Mouse (Mus musculus): ENCODE measurements around the gene Med28. TPM values are rescaled to one million over a fixed set of nuclear protein-coding genes. Genes with fewer than 3 reads are reported as not detected.

Gene Med28
- total RNA-seq, 2 experiments from 2014 or later, result 5.3 to 30.6 TPM

DNA sequence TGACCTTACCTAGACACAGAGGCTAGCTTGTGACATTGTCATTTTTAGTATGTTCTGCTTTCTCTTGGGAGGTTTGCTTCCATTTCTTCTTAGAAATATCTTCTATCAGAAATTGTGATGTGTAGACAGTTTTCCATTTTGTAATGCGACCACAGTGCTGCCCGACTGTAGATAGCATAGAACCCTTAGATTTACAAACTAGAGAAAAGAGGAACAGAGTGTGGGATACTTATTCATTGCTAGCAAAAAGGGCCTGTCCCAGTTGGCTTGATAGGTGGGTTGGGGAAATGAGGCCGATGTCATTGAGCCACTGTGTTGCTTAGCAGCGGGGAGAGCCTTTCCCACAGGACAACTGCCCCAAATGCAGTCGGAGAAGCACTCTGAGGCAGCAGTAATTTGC lies 22.5 kb upstream of the Med28 start:
- ATAC-seq (replicated peaks; ENCODE audit: low FRiP score, poor library complexity, severe bottlenecking), result no peak

DNA sequence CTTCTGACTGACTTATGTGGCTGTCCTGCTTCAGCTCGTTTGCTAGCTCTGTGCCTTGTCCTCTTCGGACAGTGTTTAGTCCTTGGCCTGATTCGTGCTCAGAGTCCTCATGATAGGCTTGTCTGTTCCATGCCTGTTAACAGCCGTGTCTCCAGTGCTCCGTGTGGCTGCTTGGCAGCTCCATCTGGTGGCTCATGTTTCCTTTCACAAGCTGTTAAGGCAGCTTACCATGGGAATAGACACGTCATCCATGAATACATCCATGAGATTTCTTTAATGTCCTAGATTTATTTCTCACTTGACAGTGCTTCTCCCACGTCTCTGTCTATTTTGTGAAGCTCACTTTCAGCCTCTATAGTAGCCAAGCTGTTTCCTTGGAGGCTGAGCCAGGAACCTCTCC lies 10.0 kb upstream of the Med28 start:
- no peak for ATAC-seq (replicated peaks; ENCODE audit: low FRiP score, poor library complexity, severe bottlenecking)

DNA sequence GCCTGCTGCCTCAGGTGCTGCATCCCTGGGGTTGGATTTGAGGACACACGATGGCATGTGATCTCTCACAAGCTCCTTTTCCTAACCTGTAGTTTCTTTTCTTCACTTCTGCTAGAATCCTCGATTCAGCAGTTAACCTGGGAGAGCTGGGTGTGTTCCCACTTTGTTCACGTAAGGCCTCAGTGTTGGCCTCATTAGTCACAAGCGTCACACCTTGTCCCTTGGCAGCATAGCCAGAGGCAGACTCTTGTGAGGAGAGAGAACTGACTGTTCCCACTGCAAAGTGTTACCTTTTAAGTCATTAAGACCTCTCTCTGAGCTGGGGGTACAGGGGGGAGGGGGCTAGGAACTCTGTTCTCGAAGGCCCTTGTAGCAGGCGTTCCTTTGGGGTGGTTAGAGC lies 7.1 kb upstream of the Med28 start:
- ATAC-seq (replicated peaks; ENCODE audit: low FRiP score, poor library complexity, severe bottlenecking), result no peak

DNA sequence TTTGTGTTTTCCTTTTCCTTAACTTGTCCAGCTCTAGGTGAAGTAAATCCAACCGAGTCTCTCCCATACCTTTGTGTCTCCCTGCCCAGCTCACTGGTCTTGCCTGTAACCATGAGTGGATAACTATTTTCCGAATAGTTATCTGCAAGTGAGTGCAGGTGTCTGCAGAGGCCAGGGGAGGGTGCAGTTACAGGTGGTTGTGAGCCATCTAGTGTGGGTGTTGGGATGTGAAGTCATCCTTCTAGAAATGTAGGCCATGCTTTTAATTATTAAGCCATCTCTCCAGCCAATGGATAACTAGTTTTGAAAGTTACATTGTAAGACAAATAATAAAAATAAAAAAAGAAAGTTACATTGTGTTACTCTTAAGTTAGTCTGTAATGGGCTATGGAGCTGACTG lies 6.5 kb upstream of the Med28 start:
- no peak for ATAC-seq (replicated peaks; ENCODE audit: low FRiP score, poor library complexity, severe bottlenecking)

DNA sequence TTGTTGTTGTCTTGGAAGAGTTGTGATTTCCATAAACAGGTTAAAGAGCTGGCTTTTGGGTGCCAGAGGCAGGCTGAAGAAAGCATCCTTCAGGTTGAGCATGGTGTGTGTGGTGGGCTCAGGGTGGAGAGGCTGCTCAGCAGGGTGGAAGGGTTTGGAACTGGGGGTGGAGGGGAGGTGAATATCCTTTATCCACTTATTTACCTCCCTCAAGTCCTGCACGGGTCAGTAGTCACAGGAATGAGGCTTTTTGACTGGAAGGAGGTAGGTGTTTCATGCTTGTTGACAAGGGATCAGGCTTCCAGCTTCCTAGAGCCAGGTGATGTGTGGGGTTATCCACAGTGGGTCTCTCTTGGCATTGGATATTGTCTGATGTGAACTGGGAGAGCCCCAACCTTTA lies 5.4 kb upstream of the Med28 start:
- no peak for ATAC-seq (replicated peaks; ENCODE audit: low FRiP score, poor library complexity, severe bottlenecking)

DNA sequence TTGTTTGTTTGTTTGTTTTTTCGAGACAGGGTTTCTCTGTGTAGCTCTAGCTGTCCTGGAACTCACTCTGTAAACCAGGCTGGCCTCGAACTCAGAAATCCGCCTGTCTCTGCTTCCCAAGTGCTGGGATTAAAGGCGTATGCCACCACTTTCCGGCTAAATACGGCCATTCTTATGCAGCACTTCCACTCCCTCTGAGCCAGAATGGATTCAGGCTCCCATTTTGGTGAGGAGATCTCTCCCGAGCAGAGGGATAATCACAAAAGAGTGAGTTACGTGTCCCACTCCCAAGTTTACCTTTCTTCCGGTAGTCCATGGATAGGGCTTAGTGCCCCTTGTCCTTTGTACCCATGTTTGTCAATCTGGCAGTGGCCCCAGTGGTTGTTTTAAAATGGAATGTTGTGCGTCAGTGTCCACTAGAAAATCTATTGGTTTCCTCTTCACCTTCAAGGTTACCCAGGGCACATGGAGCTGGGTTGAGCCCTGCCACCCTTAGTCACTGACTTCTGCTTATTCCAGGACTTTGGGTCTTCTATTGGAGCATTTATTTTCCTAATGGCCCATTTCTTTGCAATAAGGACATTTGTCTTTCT lies 4.8 kb upstream of the Med28 start:
- no peak for ATAC-seq (replicated peaks; ENCODE audit: low FRiP score, poor library complexity, severe bottlenecking)

DNA sequence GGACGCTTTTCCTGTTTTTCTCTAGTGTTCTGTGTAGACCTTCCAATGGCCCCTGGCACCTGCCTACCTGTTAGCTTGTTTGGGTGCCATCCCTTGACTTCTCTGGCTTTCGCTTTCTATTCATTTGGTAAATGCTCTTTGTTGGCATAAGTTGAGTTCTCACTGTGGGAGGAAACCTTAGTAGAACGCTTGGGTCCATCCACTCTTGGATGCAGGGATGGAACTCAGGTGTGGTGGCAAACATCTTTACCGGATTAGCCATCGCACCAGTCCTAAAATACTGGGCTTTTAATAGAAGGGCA lies 731 bp downstream of the Med28 start:
- ATAC-seq (replicated peaks; ENCODE audit: low FRiP score, poor library complexity, severe bottlenecking), result peak; percentile 17

DNA sequence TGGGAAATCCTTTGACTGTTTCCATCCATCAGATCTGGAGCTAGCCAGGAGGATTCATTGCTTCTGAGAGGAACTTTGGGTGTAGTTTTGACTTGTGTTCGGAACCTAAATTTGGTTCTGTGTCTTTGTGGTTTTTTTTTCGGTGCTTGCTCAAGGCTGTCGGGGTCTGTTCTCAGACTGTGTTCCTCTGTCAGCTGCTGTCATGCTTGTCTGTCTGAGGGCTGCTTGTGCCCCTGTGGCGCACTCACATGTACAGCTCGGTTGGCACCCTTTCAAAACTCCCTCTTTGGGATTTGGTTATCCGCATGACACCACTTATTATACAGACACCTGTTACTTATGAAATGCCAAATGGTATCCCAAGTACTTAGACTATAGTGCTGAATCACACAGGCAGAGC lies 1.6 kb downstream of the Med28 start:
- ATAC-seq (replicated peaks; ENCODE audit: low FRiP score, poor library complexity, severe bottlenecking), result no peak

DNA sequence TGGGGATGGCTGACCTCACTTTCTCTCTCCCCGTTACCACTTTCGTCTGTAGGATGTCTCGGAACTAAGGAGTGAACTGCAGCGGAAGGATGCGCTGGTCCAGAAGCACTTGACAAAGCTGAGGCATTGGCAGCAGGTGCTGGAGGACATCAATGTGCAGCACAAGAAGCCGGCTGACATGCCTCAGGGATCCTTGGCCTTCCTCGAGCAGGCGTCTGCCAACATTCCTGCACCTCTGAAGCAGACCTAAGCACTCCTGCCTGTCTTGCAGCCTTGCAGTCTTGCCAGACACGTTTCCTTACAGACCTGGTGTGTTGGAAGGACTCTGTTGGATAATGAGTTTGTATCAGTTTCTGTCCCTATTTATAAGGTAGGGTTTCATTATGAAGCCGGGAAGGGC lies 5.1 kb downstream of the Med28 start:
- ATAC-seq (replicated peaks; ENCODE audit: low FRiP score, poor library complexity, severe bottlenecking), result no peak

DNA sequence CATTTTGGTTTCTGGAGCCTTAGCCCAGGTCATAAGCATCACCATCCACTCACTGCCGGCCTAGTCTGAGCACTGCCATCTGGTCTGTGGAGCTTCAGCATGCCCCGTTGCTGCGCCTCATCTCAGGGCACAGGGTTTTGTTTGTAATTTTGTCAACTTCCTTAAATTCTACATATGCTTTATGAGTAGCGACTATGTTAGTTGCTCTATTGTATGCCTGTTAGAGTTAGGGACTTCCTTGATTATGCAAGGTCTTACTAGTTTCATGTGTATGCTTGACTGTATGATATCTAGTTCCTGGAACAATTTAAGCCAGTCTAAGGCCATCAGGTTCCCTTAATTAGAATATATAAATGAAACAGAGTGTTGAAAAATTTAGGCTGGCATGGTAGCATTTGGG lies 6.3 kb downstream of the Med28 start:
- ATAC-seq (replicated peaks; ENCODE audit: low FRiP score, poor library complexity, severe bottlenecking), result no peak

DNA sequence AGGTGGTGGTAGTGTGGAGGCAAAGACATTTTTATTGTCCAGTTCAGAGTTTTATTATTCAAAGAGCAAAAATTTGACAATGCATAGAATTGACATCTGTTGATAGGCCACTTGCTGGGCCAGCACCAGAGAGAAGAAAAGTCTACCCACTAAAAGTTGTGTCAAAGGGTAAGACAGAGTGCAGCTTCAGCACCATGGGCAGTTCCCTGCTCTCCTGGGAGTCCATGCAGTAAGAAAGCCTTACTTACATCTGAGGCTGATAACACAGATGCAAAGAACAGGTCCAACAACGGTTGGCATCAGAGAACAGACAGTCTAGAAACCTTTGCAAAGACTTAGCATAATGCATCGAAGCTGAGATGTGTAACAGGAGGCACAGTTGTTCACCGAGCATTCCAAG lies 9.7 kb downstream of the Med28 start:
- ATAC-seq (replicated peaks; ENCODE audit: low FRiP score, poor library complexity, severe bottlenecking), result no peak

DNA sequence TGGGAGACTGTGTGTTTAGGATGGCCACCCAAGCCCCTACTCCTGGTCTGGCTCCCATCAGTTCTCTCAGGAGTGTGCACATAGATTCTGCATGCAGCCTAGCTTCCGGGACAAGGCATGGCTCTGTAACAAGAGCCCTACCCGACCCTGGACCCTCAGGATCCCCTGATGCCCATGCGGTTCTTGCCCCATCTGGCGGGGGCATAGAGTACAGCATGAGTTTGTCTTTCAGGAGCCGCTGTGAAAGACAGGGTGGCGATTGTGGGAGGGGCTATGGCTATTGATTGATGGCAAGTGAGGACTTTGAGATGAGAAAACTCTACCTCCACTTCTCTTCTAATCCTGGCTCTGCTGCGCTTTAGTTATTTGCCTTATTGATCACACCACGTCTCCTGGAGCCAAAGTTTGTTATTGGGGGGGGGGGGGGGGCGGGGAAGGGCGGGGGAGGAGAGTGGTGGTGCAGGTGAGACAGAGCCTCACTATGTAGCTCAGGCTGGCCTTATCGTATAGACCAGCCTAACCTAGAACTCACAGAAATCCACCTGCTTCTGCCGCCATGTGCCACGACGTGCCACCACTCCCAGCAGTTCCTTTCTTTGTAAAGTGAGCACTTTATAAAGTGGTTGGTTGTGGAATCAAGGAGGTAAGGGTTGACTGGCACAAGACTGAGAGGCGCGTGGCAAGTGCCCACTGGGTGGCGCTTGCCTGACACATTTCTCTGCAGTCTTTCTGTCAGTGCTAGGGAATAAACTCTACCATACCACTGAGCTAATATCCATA lies 14.5 kb downstream of the Med28 start:
- ATAC-seq (replicated peaks; ENCODE audit: low FRiP score, poor library complexity, severe bottlenecking), result no peak

DNA sequence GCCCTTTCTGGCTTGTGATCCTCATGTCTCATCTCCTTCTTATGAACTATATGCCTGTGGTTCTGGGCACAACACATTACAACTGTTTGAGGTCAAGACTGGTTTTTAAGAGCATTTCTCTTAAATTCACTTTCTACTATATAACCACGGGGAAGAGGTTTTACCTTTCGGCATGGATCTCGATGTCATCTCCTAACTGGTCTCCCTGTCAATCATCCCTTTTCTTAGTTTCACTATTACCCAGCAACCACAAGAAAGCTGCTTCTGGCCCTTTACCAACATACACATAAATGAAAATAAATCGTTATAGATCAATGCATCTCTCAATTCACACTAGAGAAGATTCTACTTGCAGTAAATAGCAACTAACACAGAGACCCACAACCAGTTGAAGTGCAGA lies 15.1 kb downstream of the Med28 start:
- no peak for ATAC-seq (replicated peaks; ENCODE audit: low FRiP score, poor library complexity, severe bottlenecking)

DNA sequence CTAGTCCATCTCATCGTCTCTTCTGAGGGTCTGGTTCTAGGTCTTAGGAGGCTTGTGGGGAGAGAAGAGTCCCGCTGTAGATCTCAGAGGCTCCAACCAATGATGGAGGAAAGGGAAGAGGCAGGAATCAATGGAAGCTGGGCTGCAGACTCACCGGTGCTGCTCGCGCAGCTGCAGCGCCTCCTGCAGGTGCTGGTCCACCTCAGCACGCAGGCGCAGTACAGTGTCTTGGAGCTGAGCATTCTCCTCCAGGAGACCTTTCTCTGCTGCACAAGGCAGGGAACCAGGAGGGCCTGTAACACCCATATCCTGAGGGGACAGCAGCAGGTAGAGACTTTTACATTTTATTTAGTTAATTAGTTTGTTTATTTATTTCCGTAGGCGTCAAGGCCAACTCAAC lies 19.5 kb downstream of the Med28 start:
- ATAC-seq (replicated peaks; ENCODE audit: low FRiP score, poor library complexity, severe bottlenecking), result no peak

DNA sequence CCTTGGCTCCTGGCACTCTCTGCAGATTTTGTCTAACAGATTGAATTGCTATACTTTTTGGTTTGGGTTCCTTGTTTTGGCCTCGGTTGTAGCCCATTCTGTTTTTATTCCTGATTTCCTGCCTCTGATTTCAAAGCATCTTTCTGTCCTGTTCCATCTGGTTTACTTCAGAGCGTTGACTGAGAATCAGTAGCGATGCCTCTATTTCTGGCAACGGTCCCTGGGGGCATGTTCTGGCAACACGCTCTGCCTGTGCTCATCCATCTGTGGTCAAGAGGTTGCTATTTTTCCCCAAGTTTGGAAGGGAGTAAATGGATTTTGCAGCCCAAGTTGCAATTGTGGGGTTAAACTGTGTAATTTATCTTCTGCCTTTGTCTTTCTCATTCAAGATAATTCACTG lies 23.3 kb downstream of the Med28 start:
- no peak for ATAC-seq (replicated peaks; ENCODE audit: low FRiP score, poor library complexity, severe bottlenecking)

DNA sequence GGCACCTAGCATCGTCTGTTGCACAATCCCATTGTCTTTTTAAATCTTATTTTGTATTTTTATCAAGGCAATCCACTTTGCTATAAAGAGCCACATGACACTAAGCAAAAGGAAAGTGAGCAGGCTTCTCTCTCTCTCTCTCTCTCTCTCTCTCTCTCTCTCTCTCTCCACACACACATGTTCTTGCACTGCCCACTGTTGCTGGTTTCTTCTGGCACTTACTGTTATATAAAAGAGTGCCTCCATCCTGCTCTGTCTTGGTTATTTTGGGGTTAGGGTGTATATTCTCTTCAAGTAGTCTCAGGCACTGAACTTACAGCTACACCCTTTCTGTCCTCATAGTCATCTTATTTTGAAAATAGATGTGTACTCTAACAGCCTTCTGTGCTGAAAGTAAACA lies 29.6 kb downstream of the Med28 start:
- ATAC-seq (replicated peaks; ENCODE audit: low FRiP score, poor library complexity, severe bottlenecking), result no peak

DNA sequence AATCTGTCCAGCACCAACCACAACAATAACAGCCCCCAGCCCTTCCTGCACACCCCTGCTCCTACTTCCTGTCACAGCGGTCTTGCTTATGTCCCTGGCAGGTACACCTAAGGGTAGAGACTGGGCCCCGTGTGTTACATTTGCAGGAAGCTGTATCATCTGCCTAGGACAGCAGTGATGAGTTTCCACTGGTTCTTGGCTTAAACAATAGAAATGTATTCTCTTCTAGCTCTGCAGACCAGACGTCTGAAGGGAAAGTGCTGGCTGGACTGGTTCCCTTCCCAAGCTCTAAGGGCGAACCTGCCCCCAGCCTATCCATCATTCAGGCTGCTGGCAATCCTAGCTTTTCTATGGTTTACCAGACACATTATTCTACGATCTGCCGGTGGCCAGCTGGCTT lies 44.0 kb downstream of the Med28 start:
- no peak for ATAC-seq (replicated peaks; ENCODE audit: low FRiP score, poor library complexity, severe bottlenecking)

DNA sequence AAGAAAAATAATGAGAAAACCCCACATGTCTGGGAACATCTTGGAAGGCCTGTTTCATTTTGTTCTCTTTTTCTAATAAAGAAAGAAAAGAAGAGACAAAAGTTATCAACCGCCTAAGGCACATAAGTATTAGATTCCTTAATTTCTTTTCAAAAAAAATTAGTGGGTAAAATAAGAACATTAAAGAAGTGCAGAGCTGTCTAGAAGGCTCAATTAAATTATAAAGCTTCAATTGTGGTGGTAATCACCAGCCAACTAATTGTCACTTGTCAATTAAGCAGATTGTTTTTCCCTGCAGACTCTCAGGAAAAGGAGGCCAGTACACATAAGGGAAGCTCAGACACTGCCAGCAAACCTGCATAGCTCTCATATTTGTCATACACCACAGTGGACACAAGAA lies 45.8 kb downstream of the Med28 start:
- ATAC-seq (replicated peaks; ENCODE audit: low FRiP score, poor library complexity, severe bottlenecking), result no peak

DNA sequence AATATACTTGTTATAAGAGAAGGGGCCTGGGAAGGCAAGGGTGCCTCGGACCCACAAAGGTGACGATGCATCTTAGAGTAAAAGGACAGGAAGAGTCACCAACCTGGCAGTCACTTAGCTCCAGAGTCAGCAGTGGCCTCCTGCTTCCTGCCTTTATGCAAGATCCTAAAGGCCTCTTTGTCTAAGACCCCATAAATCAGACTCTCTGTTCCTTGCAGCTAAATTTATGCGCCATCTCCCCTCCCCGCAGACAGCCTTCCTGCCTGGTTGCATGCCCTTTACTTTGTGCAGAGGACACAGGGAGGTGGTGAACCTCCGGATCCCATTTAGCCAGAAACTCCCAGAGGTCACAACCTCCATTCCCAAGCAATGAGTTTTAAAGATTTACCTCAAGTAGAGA lies 52.8 kb downstream of the Med28 start:
- ATAC-seq (replicated peaks; ENCODE audit: low FRiP score, poor library complexity, severe bottlenecking), result no peak

DNA sequence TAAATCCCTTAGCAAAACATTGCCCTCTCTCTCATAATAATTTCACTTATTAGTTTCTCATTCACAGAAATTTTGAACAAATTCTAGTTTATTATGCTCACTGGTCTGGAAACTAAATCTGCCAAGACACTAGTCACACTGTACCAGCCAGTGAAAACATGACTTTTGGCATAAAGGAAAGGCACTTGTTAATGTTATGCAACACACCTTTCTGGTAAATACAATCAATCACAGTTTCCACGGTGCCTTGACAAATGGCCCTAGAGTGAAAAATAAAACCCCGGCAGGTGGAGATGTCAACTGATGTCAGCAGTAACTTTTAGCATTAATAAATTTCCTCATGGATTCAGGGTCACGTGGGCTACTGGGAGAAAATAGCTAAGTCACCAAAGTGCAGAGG lies 56.7 kb downstream of the Med28 start:
- no peak for ATAC-seq (replicated peaks; ENCODE audit: low FRiP score, poor library complexity, severe bottlenecking)

DNA sequence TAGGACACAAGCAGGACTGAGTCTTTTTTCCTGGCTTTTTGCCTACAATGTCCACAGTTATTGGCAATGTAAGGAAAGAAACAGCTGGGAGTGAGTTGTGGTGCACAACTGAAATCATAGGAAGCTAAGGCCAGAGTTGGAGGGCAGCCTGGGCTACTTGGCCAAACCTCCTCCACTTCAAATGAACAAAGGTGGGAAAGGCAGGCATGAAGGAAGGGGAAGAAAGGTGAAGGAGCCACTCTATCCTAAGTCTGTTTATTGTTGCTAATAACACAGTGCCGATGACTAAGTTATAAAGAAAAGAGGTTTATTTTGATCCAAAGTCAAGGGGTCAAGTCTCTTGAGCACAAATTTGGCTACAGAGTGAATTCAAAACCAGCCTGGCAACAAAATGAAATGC lies 57.3 kb downstream of the Med28 start:
- no peak for ATAC-seq (replicated peaks; ENCODE audit: low FRiP score, poor library complexity, severe bottlenecking)

All from erythroblast, adult 5-6 weeks (primary cell).